Mouse (Mus musculus): ENCODE data around the gene Smok3a.
"Not testable (repeated sequence)": the region's sequence is repeated elsewhere in the genome, so short reads cannot be mapped to it uniquely, and the experiment has no call there.

Gene Smok3a

DNA sequence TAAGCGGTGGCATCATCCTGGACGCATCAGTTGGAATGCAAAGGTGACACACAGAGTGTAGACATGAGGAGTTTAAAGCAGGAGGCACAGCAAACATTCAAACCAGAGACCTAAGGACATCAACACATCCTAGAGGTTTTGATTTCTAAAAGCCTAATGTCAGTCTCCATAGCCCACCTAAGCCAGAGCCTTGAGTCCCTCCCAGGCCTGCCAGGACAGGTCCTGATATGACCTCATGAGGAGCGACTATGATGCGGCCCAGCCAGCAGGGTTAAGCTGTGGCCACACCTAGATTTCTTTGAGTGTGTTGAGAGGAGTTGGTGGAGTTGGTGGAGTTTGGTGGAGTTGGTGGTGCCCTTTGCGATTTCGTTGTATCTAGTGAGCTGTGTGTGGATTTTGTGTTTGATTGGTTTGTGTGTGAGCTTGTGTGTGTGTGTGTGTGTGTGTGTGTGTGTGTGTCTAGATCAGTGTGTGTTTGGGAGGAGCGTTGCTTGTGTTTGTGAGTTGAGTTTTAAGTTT, at the start of gene Smok3a, which contains the start of gene Smok3b:
Gene Smok3a, plus strand, starts transcription at position 301 of the 519 bp plus-strand sequence.
Gene Smok3b, plus strand, starts transcription at position 469 of the 519 bp plus-strand sequence.
- DNase-seq (ENCODE audit: low spot score): not testable (repeated sequence)

DNA sequence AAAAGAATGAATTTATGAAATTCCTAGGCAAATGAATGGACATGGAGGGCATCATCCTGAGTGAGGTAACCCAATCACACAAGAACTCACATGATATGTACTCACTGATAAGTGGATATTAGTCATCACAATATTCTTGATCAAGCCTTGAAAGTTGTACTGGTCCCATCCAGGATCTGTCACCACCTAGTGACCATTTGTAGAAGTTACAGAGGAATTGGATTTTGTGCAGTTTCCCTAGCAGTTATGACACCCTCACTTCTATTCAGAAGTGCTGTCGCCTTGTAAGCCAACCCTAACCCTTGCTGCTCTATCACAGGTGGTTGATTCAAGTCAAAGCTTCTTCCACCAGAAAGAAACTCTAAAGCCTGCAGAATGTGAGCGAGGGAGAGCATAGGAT, 47.9 kb upstream of the Smok3a start:
- no peak for DNase-seq (ENCODE audit: low spot score)

DNA sequence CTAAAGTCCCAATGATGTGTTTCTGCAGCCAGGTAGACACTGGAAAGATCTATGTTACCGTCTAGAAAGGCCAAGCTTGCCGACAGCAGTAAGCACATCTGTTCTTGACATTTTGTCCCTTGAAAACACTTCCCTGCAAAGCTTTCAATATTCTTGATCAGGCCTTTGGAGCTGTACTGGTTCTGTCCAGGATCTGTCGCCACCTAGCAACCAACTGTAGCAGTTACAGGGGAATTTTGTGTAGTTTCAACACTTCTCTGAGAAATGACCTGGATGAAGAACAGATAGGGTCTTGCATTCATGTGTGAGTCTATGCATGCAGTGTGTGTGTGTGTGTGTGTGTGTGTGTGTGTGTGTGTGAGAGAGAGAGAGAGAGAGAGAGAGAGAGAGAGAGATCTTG, 47.3 kb upstream of the Smok3a start:
- DNase-seq (ENCODE audit: low spot score): no peak

DNA sequence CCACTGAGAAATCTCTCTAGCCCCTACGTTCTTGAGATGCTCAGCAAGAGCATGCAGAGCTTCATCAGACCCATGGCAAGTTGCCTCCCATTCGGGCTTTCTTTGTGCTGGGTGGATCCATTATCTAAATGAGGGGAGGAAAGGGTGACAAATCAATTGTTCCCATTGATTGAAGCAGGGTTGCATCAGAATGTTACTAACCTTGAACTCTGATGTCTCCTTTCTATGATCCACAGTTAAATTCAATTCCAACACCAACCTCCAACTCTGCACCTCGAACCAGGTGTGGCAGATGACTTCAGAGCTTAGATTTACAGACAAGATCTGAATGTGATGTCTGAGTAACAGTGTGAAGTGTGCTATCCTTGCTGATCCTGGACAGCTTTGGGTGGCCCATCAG, 46.3 kb upstream of the Smok3a start:
- DNase-seq (ENCODE audit: low spot score): no peak

DNA sequence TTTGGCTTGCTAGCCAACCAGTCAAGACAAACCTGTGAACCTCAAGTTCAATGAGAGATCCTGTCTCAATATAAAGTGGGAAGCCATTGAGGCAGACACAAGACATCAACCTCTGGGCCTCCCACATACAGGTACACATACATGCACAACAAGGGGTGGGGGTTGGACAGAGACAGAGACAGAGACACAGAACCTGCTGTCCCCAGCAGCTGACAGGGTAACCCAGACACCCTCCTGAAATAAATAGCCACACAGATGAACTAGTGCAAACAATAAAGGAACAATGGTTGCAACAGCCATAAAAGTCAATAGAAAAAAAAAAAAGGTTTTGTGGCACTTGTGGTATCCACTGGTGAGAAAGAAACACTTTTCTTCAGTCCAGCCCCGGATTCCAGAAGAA, 45.6 kb upstream of the Smok3a start:
- no peak for DNase-seq (ENCODE audit: low spot score)

DNA sequence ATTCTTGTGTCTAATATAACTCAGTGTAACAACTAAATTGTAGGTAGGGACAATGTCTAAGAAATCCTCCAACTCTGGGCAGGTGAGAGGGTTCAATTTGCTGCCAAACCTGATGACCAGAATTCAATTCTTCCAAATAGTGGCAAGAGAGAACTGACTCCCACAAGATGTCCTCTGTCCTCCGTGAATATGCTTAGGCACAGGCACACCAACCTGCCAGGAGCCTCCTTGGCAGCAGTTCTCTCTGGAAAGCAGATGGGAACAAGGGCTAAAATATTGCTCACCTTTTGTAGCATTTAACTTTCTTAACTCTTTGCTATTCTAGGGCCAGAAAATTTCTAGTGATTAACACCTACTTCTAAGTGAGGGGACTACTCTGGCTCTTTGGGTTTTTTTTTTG, 43.8 kb upstream of the Smok3a start:
- DNase-seq (ENCODE audit: low spot score): no peak

DNA sequence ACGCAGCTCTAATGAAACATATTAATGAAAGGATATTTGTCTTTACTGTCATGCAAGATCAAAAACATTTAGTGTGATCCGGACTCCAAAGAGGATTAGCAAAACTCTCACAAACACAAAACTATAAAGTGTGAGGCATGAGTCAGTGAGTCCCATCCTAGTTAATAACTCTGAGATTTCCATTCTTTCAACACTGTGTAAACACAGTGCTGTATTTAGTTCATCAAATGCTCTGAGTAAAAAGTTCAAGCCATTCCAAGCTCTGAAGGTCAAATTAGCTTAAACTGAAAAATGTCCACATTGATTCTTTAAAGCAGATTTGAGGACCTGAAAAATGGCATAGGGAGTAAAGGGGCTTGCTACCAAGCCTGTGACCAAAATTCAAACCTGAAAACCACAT, 42.0 kb upstream of the Smok3a start:
- no peak for DNase-seq (ENCODE audit: low spot score)

DNA sequence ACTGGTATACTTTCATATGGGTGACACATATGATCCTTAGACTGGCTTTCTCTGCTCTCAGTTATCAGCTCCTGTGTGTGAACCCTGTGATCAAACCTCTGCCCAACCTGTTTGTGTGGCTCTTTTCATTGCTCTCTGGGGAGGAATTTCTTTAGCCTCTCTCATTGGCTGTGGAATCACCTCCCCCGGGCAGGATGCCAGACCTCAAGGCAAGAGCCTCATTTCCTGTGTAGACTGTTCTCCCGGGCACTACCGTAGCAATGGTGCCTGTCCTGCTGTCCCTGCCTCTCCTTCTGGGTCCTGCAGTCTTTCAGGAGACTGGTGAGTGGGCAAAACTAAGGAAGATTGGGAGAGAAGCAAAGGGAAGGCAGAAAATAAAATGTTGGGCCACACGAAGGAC, 39.8 kb upstream of the Smok3a start, which contains the start of gene Azgp1:
Gene Azgp1, plus strand, starts transcription at position 221 of the 400 bp plus-strand sequence.
- no peak for DNase-seq (ENCODE audit: low spot score)

DNA sequence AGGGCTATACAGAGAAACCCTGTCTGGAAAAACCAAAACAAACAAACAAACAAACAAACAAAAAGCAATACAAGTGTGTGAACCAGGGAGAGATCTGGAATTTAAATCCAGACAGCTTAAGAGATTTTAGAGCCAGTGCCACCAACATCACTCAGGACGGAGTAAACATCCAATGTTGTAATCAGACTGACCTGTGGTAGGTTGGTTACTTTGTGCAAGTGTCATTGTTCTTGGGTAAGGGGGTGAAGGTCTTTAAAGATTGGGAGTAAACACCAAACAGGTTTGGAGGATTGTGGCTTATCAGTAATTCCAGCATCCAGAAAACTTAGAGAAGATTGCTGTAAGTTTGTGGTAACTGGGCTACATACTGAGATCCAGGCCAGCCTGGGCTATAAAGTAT, 34.7 kb upstream of the Smok3a start:
- no peak for DNase-seq (ENCODE audit: low spot score)

DNA sequence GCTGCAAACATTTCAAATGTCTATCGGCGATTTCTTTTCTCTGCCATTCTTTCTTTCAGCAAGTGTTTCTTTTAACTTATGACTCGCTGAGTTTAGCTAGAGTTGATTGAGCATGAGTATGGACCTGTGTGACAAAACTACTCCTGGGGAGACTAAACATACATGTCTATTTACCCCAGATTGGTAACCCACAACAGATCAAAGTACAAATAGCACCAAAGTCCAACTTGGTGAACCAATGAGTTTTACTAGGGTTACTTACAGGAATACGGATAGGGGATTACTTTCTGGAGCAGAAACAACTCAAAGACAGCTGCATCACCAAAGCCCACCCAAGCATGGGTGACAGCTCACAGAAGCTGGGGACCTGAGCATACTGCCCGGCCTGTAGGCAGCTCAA, 11.6 kb upstream of the Smok3a start:
- DNase-seq (ENCODE audit: low spot score): no peak

DNA sequence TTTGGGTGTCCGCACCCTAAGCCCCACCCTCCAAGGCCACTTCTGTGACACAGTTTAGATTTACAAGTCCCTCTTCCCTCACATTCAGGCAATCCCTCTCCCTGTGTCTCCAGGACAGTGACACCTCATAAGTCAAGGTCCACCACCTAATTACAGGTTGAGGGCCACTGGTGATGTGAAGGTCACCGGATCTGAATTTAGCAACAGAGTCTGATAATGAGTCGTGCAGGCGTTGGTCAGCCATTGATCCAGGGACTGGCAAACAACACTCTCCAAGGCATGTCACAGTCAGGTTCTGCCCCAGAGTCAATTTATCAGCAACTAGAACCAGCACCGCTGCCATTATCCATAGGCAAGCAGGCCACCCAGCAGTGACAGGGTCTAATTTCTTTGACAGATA, 8.7 kb upstream of the Smok3a start:
- no peak for DNase-seq (ENCODE audit: low spot score)

DNA sequence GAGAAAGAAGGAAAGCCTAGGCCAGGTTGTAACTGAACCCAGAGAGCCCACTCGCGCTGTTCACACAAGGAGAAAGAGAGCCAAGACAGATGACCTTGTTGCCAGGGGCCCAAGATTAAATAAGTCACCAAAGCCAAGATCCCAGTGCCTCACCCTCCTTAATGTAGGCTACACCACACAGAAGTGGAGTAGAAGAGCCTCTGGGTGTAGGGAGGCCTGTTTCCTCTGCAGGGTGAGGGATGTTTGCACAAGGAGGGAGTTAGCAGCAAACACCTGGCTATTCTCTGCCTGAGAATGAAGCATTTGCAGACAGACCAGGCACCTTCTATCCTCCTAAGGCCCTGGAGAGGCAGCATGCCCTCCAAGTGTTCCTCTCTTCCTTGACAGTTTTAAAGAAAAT, 4.5 kb upstream of the Smok3a start:
- no peak for DNase-seq (ENCODE audit: low spot score)

DNA sequence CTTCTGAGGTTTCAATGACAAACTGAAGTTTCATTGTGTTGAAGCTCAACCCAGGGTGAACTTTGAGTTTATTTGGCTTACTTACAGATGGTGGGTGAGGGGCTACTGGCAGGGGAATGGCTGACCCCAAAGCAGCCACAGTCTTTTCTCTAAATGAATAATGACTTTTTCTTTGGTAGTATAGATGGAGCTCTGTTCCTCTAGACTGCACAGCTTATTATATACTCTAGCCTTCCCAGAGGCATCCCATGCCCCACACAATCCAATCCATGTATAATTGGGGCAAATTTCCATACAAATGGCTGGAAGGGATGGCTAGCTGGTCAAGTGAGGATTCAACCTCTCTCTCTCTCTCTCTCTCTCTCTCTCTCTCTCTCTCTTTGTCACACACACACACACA, 4.1 kb upstream of the Smok3a start:
- no peak for DNase-seq (ENCODE audit: low spot score)

DNA sequence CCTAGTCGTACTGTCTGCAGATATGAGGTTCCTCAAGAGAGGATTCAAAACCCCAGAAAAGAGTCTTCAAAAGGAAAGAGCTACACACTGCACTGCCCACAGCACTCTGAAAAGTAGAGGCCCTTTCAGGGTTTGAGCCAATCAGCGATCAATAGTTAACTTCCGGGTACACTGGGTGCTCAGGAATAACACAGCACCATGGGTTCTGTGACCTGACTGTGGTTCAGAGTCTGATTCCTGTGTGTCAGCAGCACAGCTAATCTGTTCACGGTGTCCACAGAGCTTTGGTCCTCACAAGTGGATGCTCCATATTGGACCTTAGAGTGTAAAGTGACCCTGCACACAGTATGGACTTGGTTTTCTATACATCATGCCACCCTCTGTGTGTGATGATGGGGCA, 1.5 kb upstream of the Smok3a start:
- not testable (repeated sequence) for DNase-seq (ENCODE audit: low spot score)

DNA sequence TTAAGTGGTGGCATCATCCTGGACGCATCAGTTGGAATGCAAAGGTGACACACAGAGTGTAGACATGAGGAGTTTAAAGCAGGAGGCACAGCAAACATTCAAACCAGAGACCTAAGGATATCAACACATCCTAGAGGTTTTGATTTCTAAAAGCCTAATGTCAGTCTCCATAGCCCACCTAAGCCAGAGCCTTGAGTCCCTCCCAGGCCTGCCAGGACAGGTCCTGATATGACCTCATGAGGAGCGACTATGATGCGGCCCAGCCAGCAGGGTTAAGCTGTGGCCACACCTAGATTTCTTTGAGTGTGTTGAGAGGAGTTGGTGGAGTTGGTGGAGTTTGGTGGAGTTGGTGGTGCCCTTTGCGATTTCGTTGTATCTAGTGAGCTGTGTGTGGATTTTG, 31.8 kb downstream of the Smok3a start, which contains the start of gene Smok3c:
Gene Smok3c, plus strand, starts transcription at position 301 of the 400 bp plus-strand sequence.
- not testable (repeated sequence) for DNase-seq (ENCODE audit: low spot score)

DNA sequence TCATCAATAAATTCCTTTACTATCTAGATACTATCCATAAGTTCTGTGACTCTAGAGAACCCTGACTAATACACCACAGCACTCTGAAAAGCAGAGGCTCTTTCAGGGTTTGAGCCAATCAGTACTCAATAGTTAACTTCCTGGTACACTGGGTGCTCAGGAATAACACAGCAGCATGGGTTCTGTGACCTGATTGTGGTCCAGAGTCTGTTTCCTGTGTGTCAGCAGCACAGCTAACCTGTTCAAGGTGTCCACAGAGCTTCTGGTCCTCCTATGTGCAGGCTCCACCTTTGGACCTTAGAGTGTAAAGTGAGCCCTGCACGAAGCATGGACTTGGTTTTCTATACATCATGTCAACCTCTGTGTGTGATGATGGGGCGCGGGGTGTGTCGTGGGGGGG, 52.7 kb downstream of the Smok3a start:
- no peak for DNase-seq (ENCODE audit: low spot score)

DNA sequence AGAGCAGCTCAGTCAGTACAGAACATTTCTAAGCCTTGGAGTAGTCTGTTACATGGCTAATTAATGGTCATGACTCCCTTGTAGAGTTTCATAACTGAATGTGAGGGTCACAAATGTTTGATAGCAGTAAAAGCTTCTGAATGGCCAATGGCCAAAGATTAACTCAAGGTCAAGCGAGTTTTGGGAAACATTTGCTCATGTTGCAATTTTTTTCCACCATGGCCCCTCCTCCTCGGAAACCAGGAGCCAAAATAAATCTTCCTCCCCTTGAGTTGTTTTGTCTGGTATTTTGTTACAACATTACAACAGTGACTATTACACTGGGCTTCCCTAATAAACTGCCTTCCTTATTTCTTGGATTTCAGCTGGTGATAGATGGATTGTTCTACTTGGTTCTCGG, 54.6 kb downstream of the Smok3a start:
- DNase-seq (ENCODE audit: low spot score): no peak

DNA sequence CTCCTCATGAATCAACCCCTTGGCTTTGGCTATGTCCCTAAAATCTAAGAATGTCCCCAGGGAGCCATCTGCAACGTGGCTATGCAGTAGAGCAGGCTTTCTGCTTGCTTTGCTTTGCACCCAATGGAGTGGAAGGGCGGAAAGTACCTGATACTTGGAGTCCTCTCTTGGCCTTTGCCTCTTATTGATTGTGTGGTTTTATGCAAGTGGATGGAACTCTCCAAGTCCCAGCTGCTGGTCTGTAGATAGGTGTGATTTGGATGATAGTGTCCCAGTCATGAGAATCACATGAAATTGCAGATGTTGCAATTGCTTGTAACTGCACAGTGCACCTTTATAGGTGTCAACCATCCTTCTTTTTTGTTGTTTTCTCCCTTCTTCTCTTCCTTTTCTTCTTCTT, 55.1 kb downstream of the Smok3a start:
- no peak for DNase-seq (ENCODE audit: low spot score)

DNA sequence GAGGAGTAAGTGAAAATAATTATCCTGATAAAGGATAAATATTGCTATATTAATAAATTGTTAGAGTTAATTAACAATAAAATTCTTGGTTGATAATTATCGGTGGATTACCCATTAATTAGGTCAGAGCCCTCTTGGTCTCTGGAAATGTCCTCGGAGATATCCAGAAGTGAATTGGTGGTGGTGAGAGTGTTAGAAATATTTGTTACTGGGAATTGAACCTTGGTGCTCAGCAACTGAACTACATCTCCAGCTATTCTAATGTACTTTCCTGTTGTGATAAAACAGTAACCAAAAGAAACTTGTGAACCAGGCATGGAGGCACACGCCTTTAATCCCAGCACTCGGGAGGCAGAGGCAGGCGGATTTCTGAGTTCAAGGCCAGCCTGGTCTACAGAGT, 59.4 kb downstream of the Smok3a start:
- DNase-seq (ENCODE audit: low spot score): no peak

DNA sequence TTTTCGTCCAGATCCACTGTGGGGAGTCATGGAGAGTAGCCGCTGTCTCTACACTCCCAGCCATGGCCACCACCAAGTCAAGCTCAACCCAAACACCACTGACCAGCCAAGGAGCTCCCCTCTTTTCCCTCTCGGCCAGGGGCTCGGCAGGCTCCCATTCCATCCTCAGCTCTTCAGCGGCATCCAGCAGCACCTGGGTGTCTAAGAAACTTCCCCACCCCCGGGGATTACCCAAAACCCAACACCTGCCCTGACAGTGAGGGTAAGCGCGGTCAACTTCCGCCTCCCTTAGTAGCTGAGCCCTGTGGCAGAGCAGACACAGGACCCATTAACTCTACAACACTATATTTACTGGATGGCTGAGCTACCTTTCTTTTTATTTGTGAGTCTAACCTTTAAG, 60.4 kb downstream of the Smok3a start:
- DNase-seq (ENCODE audit: low spot score): no peak

DNA sequence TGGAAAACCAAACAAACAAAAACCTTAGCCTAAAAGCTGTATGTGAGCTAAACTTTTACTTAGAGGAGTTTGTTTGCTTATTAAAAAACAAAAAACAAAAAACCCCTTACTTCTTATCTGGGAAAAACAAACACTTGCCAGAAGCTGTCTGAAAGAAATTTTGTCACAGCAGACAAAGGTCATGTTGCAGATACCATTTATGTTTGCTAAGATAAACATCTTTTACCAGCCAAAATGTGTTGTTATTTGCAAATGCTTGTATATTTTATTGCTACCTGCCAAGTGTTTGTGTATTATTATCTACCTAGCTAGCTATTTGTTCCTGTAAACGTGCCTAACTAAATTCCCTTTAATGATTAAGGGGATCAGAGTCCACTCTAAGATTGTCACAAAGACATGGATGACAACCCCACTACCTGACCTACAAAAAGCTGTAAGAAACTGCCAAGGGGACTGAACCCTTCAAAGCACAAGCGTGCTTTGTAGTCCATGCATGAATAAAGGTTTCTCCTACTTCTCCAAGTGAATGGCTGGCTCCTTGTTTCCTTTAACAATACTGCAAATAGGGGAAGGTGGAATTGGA, 62.3 kb downstream of the Smok3a start:
- no peak for DNase-seq (ENCODE audit: low spot score)

DNA sequence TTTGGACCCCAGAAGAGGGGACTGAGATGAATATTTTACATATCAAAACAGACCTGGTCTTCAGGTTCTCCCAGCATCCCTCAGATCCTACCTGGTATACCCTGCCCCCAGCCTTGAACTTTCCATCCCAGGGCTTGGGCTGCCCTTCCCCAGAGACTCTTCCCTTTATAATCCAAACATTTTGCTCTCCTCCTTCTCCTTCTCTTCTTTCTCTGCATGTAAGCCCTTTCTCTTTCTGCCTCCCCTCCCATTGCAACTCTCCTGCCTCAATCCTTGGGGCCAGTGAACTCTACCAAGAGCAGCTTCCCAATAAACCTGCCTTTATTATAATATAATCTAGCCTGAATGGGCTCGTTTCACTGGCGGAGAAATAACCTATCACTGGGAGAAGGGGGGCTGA, 62.9 kb downstream of the Smok3a start:
- no peak for DNase-seq (ENCODE audit: low spot score)
